Mouse (Mus musculus): ENCODE data around the gene Kcnj4. TPM values are rescaled to one million over a fixed set of nuclear protein-coding genes. Genes with fewer than 3 reads are reported as not detected.
A peak's percentile ranks its signal among the peaks of the same experiment; 100 is the strongest.

The Kcnj4 gene
- polyA plus RNA-seq, 1 experiment from 2014 or later, result not detected

DNA sequence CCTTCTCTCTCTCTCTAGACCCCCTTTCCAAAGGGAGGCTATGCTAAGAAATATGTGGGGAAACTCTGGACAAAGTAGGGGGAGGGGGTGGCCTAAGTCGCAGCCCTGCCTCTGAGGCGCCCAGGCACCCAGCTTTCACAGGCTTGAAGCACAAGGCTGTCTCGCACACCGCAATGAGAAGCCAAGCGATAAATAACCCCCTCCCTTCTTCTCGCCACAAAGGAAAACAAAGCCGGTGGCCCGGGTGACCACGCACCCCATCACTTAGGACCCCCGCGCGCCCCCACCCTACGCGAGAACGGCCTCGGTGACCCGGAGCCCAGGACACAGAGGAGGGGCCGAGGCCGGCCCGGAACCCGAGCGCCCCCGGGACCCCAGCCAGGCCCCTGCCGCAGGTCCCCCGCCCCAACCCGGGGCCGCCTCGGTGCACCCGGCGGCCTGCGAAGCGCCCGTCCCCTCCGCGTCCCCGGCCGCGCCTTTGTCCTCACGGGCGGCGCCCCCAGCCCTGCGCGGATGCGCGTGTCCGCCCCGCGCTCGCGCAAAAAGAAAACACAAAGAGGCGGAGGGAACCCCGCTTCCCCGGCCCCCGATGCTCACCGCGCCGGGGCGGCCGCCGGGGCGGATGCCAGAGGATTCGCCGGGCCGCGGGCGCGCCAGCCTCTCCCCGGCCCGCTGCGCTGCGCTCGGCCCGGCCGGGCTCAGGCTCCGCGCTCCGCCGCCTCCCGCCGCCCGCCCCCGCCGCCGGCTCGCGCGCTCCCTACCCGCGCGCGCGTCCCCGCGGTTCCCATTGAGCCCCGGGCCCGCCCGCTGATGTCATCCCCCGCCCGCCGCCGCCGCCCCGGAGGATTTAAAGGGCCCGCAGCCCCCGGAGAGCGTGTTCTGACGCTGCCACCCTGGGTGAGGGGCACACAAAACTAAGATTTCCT lies 63.4 kb downstream of the Kcnj4 start:
- Histone ChIP-seq H3K9me3 (ENCODE audit: control insufficient read depth, low read length) (no peaks in the 10 kb centered on the region), H3K27ac (replicated peaks; ENCODE audit: low read depth, low read length) (peak overlapping the region; percentile 96), H3K9ac (ENCODE audit: low read length) (peak overlapping the region; percentile 99), H3K36me3 (ENCODE audit: control insufficient read depth, insufficient read depth, low read length) (no peaks in the 10 kb centered on the region; the same call in 1 of the 2 replicates), H3K4me1 (ENCODE audit: control insufficient read depth, insufficient read depth, low read length) (peaks cover 17% of the 10 kb centered on the region), H3K4me3 (ENCODE audit: low read depth, low read length) (peak overlapping the region; percentile 87), H3K27me3 (ENCODE audit: control insufficient read depth, insufficient read depth, low read length) (no peaks in the 10 kb centered on the region), H3K4me2 (ENCODE audit: low read depth, severe bottlenecking) (peak overlapping the region; percentile 83)
- WGBS, result under 1% methylated on average over 84 of the region's 107 CpGs
- peak; percentile 83 for DNase-seq (ENCODE audit: low spot score)
- ATAC-seq (ENCODE audit: insufficient number of reproducible peaks, low FRiP score, low TSS enrichment, low read depth), result peak; percentile 51; the same call in 1 of the 2 replicates

DNA sequence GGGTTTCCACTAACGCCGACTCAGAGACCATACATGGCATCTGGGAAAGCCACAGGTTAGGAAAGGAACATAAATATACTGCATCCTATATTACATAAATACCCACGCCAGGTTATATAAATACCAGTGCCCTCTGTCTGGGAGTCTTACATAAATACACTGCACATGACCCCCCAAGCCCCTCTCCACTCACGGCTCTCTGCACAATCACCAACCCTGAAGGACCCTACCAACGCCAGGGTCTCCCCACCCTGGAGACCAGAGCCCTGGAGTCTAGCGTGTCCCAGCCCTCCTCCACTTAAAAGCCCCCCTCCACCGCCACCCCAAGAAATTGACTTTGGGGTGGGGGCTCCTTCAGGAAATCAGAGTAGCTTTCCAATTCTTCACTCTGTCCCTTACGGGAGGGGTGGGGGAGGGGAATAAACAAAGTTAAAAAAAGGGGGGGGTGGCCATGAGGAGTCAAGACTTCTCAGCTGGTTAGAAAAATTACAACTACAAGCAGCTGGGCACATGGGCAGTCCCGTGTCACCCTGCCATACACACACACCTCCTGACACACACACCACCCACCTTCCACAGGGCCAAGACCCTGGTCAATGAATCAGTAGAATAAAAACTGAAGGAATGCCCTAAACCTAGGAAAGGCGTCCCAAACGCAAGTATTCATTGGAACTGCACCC lies 64.2 kb downstream of the Kcnj4 start:
- peaks cover 17% of the 10 kb centered on the region for H3K4me1 ChIP-seq (ENCODE audit: control insufficient read depth, insufficient read depth, low read length)
- no peaks in the 10 kb centered on the region for H3K9me3 ChIP-seq (ENCODE audit: control insufficient read depth, low read length)
- peak overlapping the region; percentile 87 for H3K4me3 ChIP-seq (ENCODE audit: low read depth, low read length)
- WGBS, result 25% methylated on average over 11 of the region's 11 CpGs
- peak overlapping the region; percentile 96 for H3K27ac ChIP-seq (replicated peaks; ENCODE audit: low read depth, low read length)
- peak overlapping the region; percentile 83 for H3K4me2 ChIP-seq (ENCODE audit: low read depth, severe bottlenecking)
- H3K9ac ChIP-seq (ENCODE audit: low read length), result peak overlapping the region; percentile 99
- no peaks in the 10 kb centered on the region for H3K27me3 ChIP-seq (ENCODE audit: control insufficient read depth, insufficient read depth, low read length)
- DNase-seq (ENCODE audit: low spot score), result no peak
- H3K36me3 ChIP-seq (ENCODE audit: control insufficient read depth, insufficient read depth, low read length), result peaks cover 5% of the 10 kb centered on the region
- ATAC-seq (ENCODE audit: insufficient number of reproducible peaks, low FRiP score, low TSS enrichment, low read depth), result peak; percentile 18; the same call in 1 of the 2 replicates

DNA sequence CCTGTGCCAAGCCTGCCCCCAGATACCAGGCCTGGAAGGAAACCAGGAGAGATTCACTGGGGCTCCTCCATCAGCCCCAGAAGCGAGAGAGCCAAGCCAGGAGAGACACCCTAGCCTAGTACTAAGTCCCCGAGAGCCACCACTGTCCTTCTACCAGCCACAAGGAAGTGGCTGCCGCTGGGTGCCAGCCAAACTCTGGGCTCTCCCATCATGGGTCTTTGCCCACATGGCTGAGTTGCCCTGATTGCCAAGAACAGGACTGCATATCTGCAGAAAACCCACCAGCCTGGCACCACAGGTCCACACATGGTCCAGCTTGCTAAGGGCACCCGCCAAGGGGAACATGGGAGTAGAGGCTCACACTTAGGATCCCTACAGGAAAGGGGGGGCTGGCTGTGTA lies 64.8 kb downstream of the Kcnj4 start:
- Histone ChIP-seq H3K27me3 (ENCODE audit: control insufficient read depth, insufficient read depth, low read length) (no peaks in the 10 kb centered on the region), H3K27ac (replicated peaks; ENCODE audit: low read depth, low read length) (no peak overlapping the region; the same call in 1 of the 2 replicates), H3K4me1 (ENCODE audit: control insufficient read depth, insufficient read depth, low read length) (peaks cover 17% of the 10 kb centered on the region), H3K9me3 (ENCODE audit: control insufficient read depth, low read length) (no peaks in the 10 kb centered on the region), H3K4me3 (ENCODE audit: low read depth, low read length) (peak overlapping the region; percentile 87), H3K9ac (ENCODE audit: low read length) (peak overlapping the region; percentile 99), H3K4me2 (ENCODE audit: low read depth, severe bottlenecking) (peak overlapping the region; percentile 83), H3K36me3 (ENCODE audit: control insufficient read depth, insufficient read depth, low read length) (peaks cover 6% of the 10 kb centered on the region)
- DNase-seq (ENCODE audit: low spot score), result no peak
- 84% methylated on average over 4 of the region's 4 CpGs for WGBS
- no peak for ATAC-seq (ENCODE audit: insufficient number of reproducible peaks, low FRiP score, low TSS enrichment, low read depth)

DNA sequence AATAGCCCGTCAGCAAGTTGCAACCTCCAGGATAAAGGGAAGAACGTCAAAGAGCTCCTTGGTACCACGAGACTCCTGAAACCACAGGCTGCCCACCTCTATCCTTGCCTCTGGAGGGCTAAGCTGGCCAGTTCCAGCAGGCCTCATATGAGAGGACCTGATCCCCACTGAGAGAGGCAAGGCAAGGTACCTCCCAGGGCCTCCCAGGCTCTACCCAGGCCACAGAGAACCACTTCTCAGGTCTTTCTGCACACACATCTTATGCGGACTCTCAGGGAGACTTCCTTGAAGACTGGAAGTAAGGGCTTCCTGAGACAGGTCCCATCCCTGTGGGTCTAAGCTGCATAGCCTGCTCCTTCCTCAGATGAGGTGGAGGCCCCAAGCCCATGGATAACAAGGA lies 65.7 kb downstream of the Kcnj4 start:
- Histone ChIP-seq H3K27ac (replicated peaks; ENCODE audit: low read depth, low read length) (no peak overlapping the region), H3K9me3 (ENCODE audit: control insufficient read depth, low read length) (no peaks in the 10 kb centered on the region), H3K36me3 (ENCODE audit: control insufficient read depth, insufficient read depth, low read length) (peaks cover 11% of the 10 kb centered on the region), H3K27me3 (ENCODE audit: control insufficient read depth, insufficient read depth, low read length) (no peaks in the 10 kb centered on the region), H3K9ac (ENCODE audit: low read length) (0 out of 2 replicates have a peak overlapping the region, but pooled peaks have one; percentile 22), H3K4me1 (ENCODE audit: control insufficient read depth, insufficient read depth, low read length) (peaks cover 17% of the 10 kb centered on the region), H3K4me3 (ENCODE audit: low read depth, low read length) (peak overlapping the region; percentile 87; the same call in 1 of the 2 replicates), H3K4me2 (ENCODE audit: low read depth, severe bottlenecking) (peak overlapping the region; percentile 83; the same call in 1 of the 2 replicates)
- ATAC-seq (ENCODE audit: insufficient number of reproducible peaks, low FRiP score, low TSS enrichment, low read depth) (no peak), DNase-seq (ENCODE audit: low spot score) (no peak)
- 83% methylated on average over 4 of the region's 4 CpGs for WGBS

DNA sequence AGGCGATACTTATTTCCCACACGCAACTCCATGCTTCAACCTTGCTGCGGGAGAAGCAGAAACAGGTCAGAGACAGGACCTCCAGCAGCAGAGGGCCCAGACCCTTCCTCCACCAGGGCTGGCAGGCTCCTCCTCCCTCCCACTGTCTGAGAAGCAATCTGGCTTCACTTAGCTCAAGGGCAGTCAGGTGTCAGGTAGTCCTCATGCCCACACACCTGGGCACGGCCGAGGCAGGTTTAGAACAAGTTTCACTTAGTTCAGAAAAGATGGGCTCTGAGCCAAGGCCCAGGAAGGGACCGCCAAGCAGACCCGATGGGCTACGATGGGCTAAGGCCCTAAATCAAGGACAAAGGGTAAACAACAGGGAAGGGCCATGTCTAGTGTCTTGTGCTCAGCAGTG lies 66.2 kb downstream of the Kcnj4 start:
- Histone ChIP-seq H3K36me3 (ENCODE audit: control insufficient read depth, insufficient read depth, low read length) (peaks cover 15% of the 10 kb centered on the region), H3K27me3 (ENCODE audit: control insufficient read depth, insufficient read depth, low read length) (no peaks in the 10 kb centered on the region), H3K4me2 (ENCODE audit: low read depth, severe bottlenecking) (no peak overlapping the region), H3K27ac (replicated peaks; ENCODE audit: low read depth, low read length) (no peak overlapping the region), H3K4me1 (ENCODE audit: control insufficient read depth, insufficient read depth, low read length) (peaks cover 17% of the 10 kb centered on the region), H3K9me3 (ENCODE audit: control insufficient read depth, low read length) (no peaks in the 10 kb centered on the region), H3K9ac (ENCODE audit: low read length) (no peak overlapping the region), H3K4me3 (ENCODE audit: low read depth, low read length) (no peak overlapping the region)
- no peak for ATAC-seq (ENCODE audit: insufficient number of reproducible peaks, low FRiP score, low TSS enrichment, low read depth)
- WGBS, result 75% methylated on average over 8 of the region's 8 CpGs
- DNase-seq (ENCODE audit: low spot score), result no peak

DNA sequence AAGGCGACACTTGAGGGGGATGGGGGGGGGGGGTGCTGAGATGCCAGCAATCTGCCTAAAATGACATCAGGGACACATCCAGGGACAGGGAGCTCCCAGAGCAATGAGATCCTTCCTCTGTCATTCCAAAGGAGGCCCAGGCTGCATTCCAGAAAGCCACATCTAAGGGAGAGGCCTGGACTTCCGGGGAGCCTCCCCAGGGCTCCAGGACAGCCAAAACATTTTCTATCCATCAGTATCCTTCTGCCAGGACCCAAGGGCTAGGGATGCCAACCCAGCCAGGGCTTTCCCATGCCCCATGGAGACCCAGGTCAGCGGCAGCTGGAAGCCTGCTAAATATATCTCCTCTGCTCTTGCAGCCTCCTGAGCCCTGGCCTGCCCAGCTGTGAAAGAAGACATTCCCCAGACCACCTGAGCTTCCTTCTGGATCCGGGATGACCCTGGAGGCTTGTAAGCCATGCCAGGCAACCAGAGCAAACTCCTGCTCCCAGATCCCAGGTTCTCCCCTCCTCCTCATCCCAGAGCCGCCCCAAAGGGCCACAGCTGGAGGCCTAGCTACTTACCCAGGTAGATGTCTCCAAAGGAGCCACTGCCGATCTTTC lies 66.7 kb downstream of the Kcnj4 start:
- Histone ChIP-seq H3K4me3 (ENCODE audit: low read depth, low read length) (no peak overlapping the region), H3K27ac (replicated peaks; ENCODE audit: low read depth, low read length) (no peak overlapping the region), H3K4me1 (ENCODE audit: control insufficient read depth, insufficient read depth, low read length) (peaks cover 17% of the 10 kb centered on the region), H3K9me3 (ENCODE audit: control insufficient read depth, low read length) (no peaks in the 10 kb centered on the region), H3K9ac (ENCODE audit: low read length) (no peak overlapping the region), H3K4me2 (ENCODE audit: low read depth, severe bottlenecking) (no peak overlapping the region), H3K27me3 (ENCODE audit: control insufficient read depth, insufficient read depth, low read length) (no peaks in the 10 kb centered on the region), H3K36me3 (ENCODE audit: control insufficient read depth, insufficient read depth, low read length) (peaks cover 16% of the 10 kb centered on the region)
- DNase-seq (ENCODE audit: low spot score), result no peak
- no peak for ATAC-seq (ENCODE audit: insufficient number of reproducible peaks, low FRiP score, low TSS enrichment, low read depth)
- WGBS, result 78% methylated on average over 6 of the region's 6 CpGs

DNA sequence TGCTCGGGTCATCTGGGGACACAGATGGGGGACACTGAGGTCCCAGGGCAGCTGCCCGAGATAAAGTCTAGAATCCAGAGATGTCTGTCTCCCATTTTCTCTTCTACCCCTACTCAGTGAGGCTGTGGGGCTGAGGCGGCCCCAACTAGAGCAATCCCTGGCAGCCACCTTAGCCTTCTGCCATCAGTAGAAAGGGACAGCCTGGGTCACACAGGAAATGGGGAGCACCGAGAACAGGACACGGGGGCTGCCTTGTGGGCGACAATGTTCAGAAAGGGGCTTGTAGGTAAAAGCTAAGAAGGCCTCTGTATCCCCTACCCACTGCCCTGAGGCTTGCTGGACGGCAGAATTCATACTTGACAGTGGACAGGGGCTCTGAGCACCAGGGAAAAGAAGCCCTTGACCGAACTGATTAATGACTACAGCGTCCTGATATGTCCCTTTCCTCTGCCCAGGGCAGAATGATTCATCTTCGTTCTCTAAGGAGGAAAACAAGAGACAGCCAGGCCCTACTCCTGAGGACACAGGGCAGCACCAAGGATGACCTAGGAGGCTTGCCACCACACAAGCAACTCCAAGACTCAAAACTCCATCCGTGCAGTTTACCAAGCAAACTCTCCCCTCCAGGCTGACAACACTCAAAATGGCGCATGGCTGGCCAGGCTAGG lies 67.4 kb downstream of the Kcnj4 start:
- Histone ChIP-seq H3K4me1 (ENCODE audit: control insufficient read depth, insufficient read depth, low read length) (peaks cover 17% of the 10 kb centered on the region), H3K9ac (ENCODE audit: low read length) (no peak overlapping the region), H3K4me2 (ENCODE audit: low read depth, severe bottlenecking) (no peak overlapping the region), H3K9me3 (ENCODE audit: control insufficient read depth, low read length) (no peaks in the 10 kb centered on the region), H3K27ac (replicated peaks; ENCODE audit: low read depth, low read length) (no peak overlapping the region), H3K27me3 (ENCODE audit: control insufficient read depth, insufficient read depth, low read length) (no peaks in the 10 kb centered on the region), H3K36me3 (ENCODE audit: control insufficient read depth, insufficient read depth, low read length) (peaks cover 19% of the 10 kb centered on the region), H3K4me3 (ENCODE audit: low read depth, low read length) (no peak overlapping the region)
- ATAC-seq (ENCODE audit: insufficient number of reproducible peaks, low FRiP score, low TSS enrichment, low read depth), result no peak
- 88% methylated on average over 12 of the region's 12 CpGs for WGBS
- DNase-seq (ENCODE audit: low spot score), result no peak

DNA sequence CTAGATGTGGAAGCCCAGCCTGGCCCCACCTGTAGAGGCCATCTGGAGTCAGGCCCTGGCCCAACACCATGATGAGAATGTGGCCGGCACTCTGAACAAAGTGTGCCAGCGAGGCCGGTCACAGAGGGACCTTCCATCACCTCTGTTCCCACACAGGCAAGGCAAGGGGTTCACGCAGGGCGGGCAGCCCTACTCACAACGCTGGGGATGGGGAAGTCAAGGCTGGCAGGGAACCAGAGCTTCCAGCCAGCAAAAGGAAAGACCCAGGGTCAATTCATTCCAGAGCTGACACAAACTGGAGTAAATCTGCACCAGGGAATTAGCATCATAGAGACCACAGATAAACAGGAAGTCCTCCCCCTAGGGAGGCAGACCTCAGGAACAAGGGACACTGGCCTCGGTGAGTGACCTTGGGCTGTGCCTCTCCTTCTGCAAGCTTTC lies 68.5 kb downstream of the Kcnj4 start:
- Histone ChIP-seq H3K27ac (replicated peaks; ENCODE audit: low read depth, low read length) (no peak overlapping the region), H3K4me1 (ENCODE audit: control insufficient read depth, insufficient read depth, low read length) (peaks cover 17% of the 10 kb centered on the region), H3K4me2 (ENCODE audit: low read depth, severe bottlenecking) (no peak overlapping the region), H3K9me3 (ENCODE audit: control insufficient read depth, low read length) (no peaks in the 10 kb centered on the region), H3K36me3 (ENCODE audit: control insufficient read depth, insufficient read depth, low read length) (peaks cover 20% of the 10 kb centered on the region), H3K27me3 (ENCODE audit: control insufficient read depth, insufficient read depth, low read length) (no peaks in the 10 kb centered on the region), H3K9ac (ENCODE audit: low read length) (no peak overlapping the region), H3K4me3 (ENCODE audit: low read depth, low read length) (no peak overlapping the region)
- no peak for ATAC-seq (ENCODE audit: insufficient number of reproducible peaks, low FRiP score, low TSS enrichment, low read depth)
- no peak for DNase-seq (ENCODE audit: low spot score)
- WGBS, result 72% methylated on average over 7 of the region's 7 CpGs

Measured in limb, embryonic 11.5 days (tissue).